In genomic region chr5:118516066-118516465, GRCm38 (mm10) we compare ENCODE assay signal across 11 mouse cellular contexts. TPM values are rescaled to one million over a fixed set of nuclear protein-coding genes. Genes with fewer than 3 reads are reported as not detected.
A peak's percentile ranks its signal among the peaks of the same experiment; 100 is the strongest.
DNase-seq lines count a peak whose midpoint lies in the region; ATAC-seq and TF ChIP-seq lines count a peak whose summit lies in the region.
"Had no signal": no experiment of that assay in that cellular context is flagged by ENCODE, and none has a peak within 500 bp of the region (broad histone marks: within the 10 kb centered on the region; RNA-seq: fewer than 3 reads in every experiment).

No protein-coding gene starts in this region.

- no peak overlapping the region for H3K4me3 ChIP-seq in heart, embryonic 16.5 days (ENCODE audit: low read length)
- no peak overlapping the region for H3K4me3 ChIP-seq in neural tube, embryonic 13.5 days
- H3K4me3 ChIP-seq in embryonic facial prominence, embryonic 15.5 days (replicated peaks) = no peak overlapping the region
- no peak overlapping the region for H3K4me3 ChIP-seq in stomach, postnatal 0 days (ENCODE audit: low read depth, low read length)
- H3K4me3 ChIP-seq: midbrain, embryonic 12.5 days had no signal

- H3K4me2 ChIP-seq in heart, embryonic 16.5 days (ENCODE audit: low read depth, low read length) = no peak overlapping the region
- H3K4me2 ChIP-seq in neural tube, embryonic 13.5 days = 0 out of 2 replicates have a peak overlapping the region, but pooled peaks have one; percentile 59
- H3K4me2 ChIP-seq in embryonic facial prominence, embryonic 15.5 days (replicated peaks) = 0 out of 2 replicates have a peak overlapping the region, but pooled peaks have one; percentile 54
- H3K4me2 ChIP-seq in stomach, postnatal 0 days (replicated peaks; ENCODE audit: low read depth) = no peak overlapping the region
- H3K4me2 ChIP-seq: midbrain, embryonic 12.5 days had no signal

- H3K9me3 ChIP-seq in heart, embryonic 16.5 days (replicated peaks; ENCODE audit: control insufficient read depth, low read length) = no peaks in the 10 kb centered on the region
- H3K9me3 ChIP-seq in neural tube, embryonic 13.5 days = no peaks in the 10 kb centered on the region
- H3K9me3 ChIP-seq in embryonic facial prominence, embryonic 15.5 days (replicated peaks) = no peaks in the 10 kb centered on the region
- H3K9me3 ChIP-seq in stomach, postnatal 0 days (ENCODE audit: control insufficient read depth, low read length) = no peaks in the 10 kb centered on the region
- H3K9me3 ChIP-seq: midbrain, embryonic 12.5 days had no signal

- no peak for DNase-seq in heart, postnatal 36 days
- DNase-seq in neural tube, embryonic 10.5 days (ENCODE audit: extremely low spot score, low spot score) = no peak
- DNase-seq in stomach, postnatal 0 days (ENCODE audit: low spot score) = no peak
- DNase-seq in adrenal gland, postnatal 25 days = no peak
- DNase-seq: adrenal gland, postnatal 14 days; gastrocnemius, postnatal 10 days had no signal

- no peak for TF ChIP-seq EP300 in stomach, postnatal 0 days (optimal IDR thresholded peaks at IDR 0.05)

- WGBS in heart, embryonic 16.5 days = 86% methylated on average over 6 of the region's 6 CpGs
- 80% methylated on average over 6 of the region's 6 CpGs for WGBS in neural tube, embryonic 13.5 days
- WGBS in embryonic facial prominence, embryonic 15.5 days = 66% methylated on average over 6 of the region's 6 CpGs
- 76% methylated on average over 6 of the region's 6 CpGs for WGBS in stomach, postnatal 0 days

- H3K27me3 ChIP-seq in heart, embryonic 16.5 days (ENCODE audit: control insufficient read depth, insufficient read depth, low read length) = no peaks in the 10 kb centered on the region
- H3K27me3 ChIP-seq in neural tube, embryonic 13.5 days = peaks cover 37% of the 10 kb centered on the region
- H3K27me3 ChIP-seq in embryonic facial prominence, embryonic 15.5 days = no peaks in the 10 kb centered on the region
- no peaks in the 10 kb centered on the region for H3K27me3 ChIP-seq in stomach, postnatal 0 days (ENCODE audit: control insufficient read depth, insufficient read depth, low read length)

- no peak for ATAC-seq in heart, embryonic 16.5 days (replicated peaks; ENCODE audit: extremely low read depth, insufficient read depth, low FRiP score)
- ATAC-seq in neural tube, embryonic 13.5 days (ENCODE audit: low read depth) = no peak
- ATAC-seq in embryonic facial prominence, embryonic 15.5 days (ENCODE audit: insufficient number of reproducible peaks, low FRiP score, low TSS enrichment, low read depth) = no peak
- ATAC-seq in stomach, postnatal 0 days (ENCODE audit: low FRiP score, low TSS enrichment) = no peak
- no peak for ATAC-seq in megakaryocyte progenitor cell, adult 5-6 weeks (replicated peaks; ENCODE audit: poor library complexity)

- peak overlapping the region; percentile 17; the same call in 1 of the 2 replicates for H3K27ac ChIP-seq in heart, embryonic 16.5 days (ENCODE audit: low read length)
- peak overlapping the region; percentile 18; the same call in 1 of the 2 replicates for H3K27ac ChIP-seq in neural tube, embryonic 13.5 days (replicated peaks)
- H3K27ac ChIP-seq in embryonic facial prominence, embryonic 15.5 days (replicated peaks) = peak overlapping the region; percentile 93
- peak overlapping the region; percentile 79 for H3K27ac ChIP-seq in stomach, postnatal 0 days (replicated peaks)
- H3K27ac ChIP-seq: midbrain, embryonic 12.5 days had no signal

- H3K9ac ChIP-seq in heart, embryonic 16.5 days (ENCODE audit: low read length) = no peak overlapping the region
- H3K9ac ChIP-seq in neural tube, embryonic 13.5 days = no peak overlapping the region
- no peak overlapping the region for H3K9ac ChIP-seq in embryonic facial prominence, embryonic 15.5 days
- H3K9ac ChIP-seq in stomach, postnatal 0 days (ENCODE audit: low read length) = no peak overlapping the region
- H3K9ac ChIP-seq: midbrain, embryonic 12.5 days had no signal

- H3K36me3 ChIP-seq in heart, embryonic 16.5 days (ENCODE audit: control insufficient read depth, insufficient read depth) = no peaks in the 10 kb centered on the region
- H3K36me3 ChIP-seq in neural tube, embryonic 13.5 days = no peaks in the 10 kb centered on the region
- no peaks in the 10 kb centered on the region for H3K36me3 ChIP-seq in embryonic facial prominence, embryonic 15.5 days
- H3K36me3 ChIP-seq in stomach, postnatal 0 days (ENCODE audit: control insufficient read depth, insufficient read depth, low read length) = no peaks in the 10 kb centered on the region
- H3K36me3 ChIP-seq: midbrain, embryonic 12.5 days had no signal

- no peak for TF ChIP-seq CTCF in stomach, postnatal 0 days (IDR thresholded peaks at IDR 0.05; ENCODE audit: low read depth)

- peaks cover 20% of the 10 kb centered on the region for H3K4me1 ChIP-seq in heart, embryonic 16.5 days (ENCODE audit: control insufficient read depth, insufficient read depth, low read length)
- peaks cover 38% of the 10 kb centered on the region for H3K4me1 ChIP-seq in neural tube, embryonic 13.5 days (replicated peaks)
- H3K4me1 ChIP-seq in embryonic facial prominence, embryonic 15.5 days = peaks cover 49% of the 10 kb centered on the region
- peaks cover 7% of the 10 kb centered on the region for H3K4me1 ChIP-seq in stomach, postnatal 0 days (replicated peaks; ENCODE audit: control insufficient read depth, insufficient read depth)

- intact Hi-C loops in heart, postnatal 36 days (cut with DNase I) = no loop called here

RNA-seq across cellular contexts. Expression of gene Med13l, which starts 44.4 kb away (rescaled TPM):
- 6.7 and 7.7 TPM in 2 replicates for polyA plus RNA-seq in heart, embryonic 16.5 days (2015; fragmentation: Nextera tagmentation; extraction: Ambion mirVana)
- total RNA-seq in heart, postnatal 36 days (2021) = 10 to 100 TPM; 29.7 to 32.2 TPM
- 12.9 and 15.2 TPM in 2 replicates for polyA plus RNA-seq in neural tube, embryonic 13.5 days (2015; fragmentation: Nextera tagmentation; extraction: Ambion mirVana)
- polyA plus RNA-seq in embryonic facial prominence, embryonic 15.5 days (2015; fragmentation: Nextera tagmentation; extraction: Ambion mirVana) = 14.8 and 15.0 TPM in 2 replicates
- polyA plus RNA-seq in stomach, postnatal 0 days (2015; fragmentation: Nextera tagmentation; extraction: Ambion mirVana) = 5.1 and 5.4 TPM in 2 replicates
- 27.3 and 32.4 TPM in 2 replicates for total RNA-seq in megakaryocyte progenitor cell, adult 5-6 weeks (2015)
- total RNA-seq in megakaryocyte progenitor cell, adult 5-6 weeks (2017) = 24.0 and 26.3 TPM in 2 replicates
- total RNA-seq in adrenal gland, postnatal 25 days (2021) = 33.9 and 40.3 TPM in 2 replicates

Comparison
In these comparisons a context has a peak if more than half of its experiments do, and no peak if none do; other contexts are left out.
1. H3K27ac ChIP-seq: peak in every context shown above with its lines; median percentile 93 in embryonic facial prominence, embryonic 15.5 days; 79 in stomach, postnatal 0 days; 18 in neural tube, embryonic 13.5 days; 17 in heart, embryonic 16.5 days.
2. H3K4me2 ChIP-seq: peak in neural tube, embryonic 13.5 days (single experiment) and embryonic facial prominence, embryonic 15.5 days (single experiment); none in heart, embryonic 16.5 days (single experiment) and stomach, postnatal 0 days (single experiment).